Mouse (Mus musculus) myocyte (in vitro differentiated cells): Measurements from ENCODE around the gene Asic2.

Experiments
- MYOG ChIP-seq, 3 experiments: IDR thresholded peaks; one replicate each; pipeline ENCODE4 v1.6.1; 2011; ENCODE audit warnings: control low read depth in 2 of 3, low read depth in 2 of 3, mild to moderate bottlenecking in 2 of 3; ENCODE audit not compliant: insufficient read length in 2 of 3, control insufficient read depth in 1 of 3, insufficient read depth in 1 of 3
- POLR2A ChIP-seq: IDR thresholded peaks from one replicate; pipeline ENCODE4 v1.6.1; 2011; ENCODE audit warnings: low read depth, mild to moderate bottlenecking, control low read depth, moderate library complexity; ENCODE audit not compliant: insufficient read length
- POLR2AphosphoS2 ChIP-seq: IDR thresholded peaks from one replicate; pipeline ENCODE4 v1.6.1; 2011; ENCODE audit warnings: low read depth, control low read depth; ENCODE audit not compliant: insufficient read length
- REST ChIP-seq: IDR thresholded peaks from one replicate; pipeline ENCODE4 v1.6.1; 2011; ENCODE audit warnings: mild to moderate bottlenecking, control low read depth, moderate library complexity; ENCODE audit not compliant: insufficient read depth, insufficient read length
- SRF ChIP-seq: IDR thresholded peaks from one replicate; pipeline ENCODE4 v1.6.1; 2011; ENCODE audit warnings: low read depth; ENCODE audit not compliant: control insufficient read depth, insufficient read length
- USF1 ChIP-seq: IDR thresholded peaks from one replicate; pipeline ENCODE4 v1.6.1; 2011; ENCODE audit warnings: low read depth, mild to moderate bottlenecking, control low read depth, moderate library complexity

DNA sequence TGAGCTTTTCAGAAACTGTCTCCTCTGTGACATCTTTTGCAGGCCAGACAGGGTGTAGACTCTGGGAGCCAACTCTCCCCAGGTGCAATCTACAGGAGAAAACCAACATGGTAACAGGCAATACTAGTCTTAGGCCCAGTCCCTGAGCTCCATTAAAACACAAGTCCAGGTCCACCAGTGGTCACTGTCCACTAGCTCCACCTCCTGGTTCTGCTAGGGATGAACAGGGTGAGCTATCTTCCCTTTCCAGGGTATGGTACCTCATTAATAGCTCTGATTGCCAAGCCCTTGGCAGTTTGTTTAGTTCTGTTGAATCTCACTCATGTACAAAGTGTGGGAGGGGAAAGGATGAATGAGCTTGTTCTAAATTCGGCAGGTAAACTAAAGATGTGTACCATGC is 270.2 kb downstream of the Asic2 start:
- TF ChIP-seq POLR2AphosphoS2: no peak
- TF ChIP-seq POLR2A: no peak
- no peak for TF ChIP-seq MYOG (IDR thresholded peaks at IDR 0.05; ENCODE audit: control insufficient read depth in 1 of 3, insufficient read depth in 1 of 3, insufficient read length in 2 of 3, low read depth in 2 of 3)
- no peak for TF ChIP-seq USF1
- TF ChIP-seq SRF: no peak
- no peak for TF ChIP-seq REST
